ENCODE assay signal across 8 mouse cellular contexts in the genomic region with DNA sequence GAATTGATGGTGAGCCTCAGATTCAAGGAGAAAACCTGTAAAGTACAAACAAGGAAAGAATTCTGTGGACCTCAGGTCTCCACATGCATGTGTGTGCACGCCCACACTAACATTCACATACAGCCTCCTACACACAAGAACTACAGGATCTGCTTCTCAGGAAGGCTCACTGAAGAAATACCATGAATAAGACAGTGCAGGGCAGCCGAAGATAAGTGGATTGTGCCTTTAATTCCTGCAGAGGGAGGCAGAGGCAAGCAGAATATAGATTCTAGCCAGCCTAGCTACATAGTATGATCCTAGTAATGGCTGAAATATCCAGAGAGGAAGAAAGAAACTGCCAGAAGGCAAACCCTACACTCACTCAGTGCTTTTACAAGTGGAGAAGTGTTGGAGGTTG. TPM values are rescaled to one million over a fixed set of nuclear protein-coding genes. Genes with fewer than 3 reads are reported as not detected.
DNase-seq lines count a peak whose midpoint lies in the region; ATAC-seq and TF ChIP-seq lines count a peak whose summit lies in the region.

No protein-coding gene starts in this region.

- peak; percentile 45 for DNase-seq in CD4-positive, CD25-positive, alpha-beta regulatory T cell, adult 2 months (ENCODE audit: low read depth, low spot score)
- DNase-seq in lung, postnatal 25 days (ENCODE audit: low spot score) = no peak
- DNase-seq in thymus, adult 2 months = no peak
- no peak for DNase-seq in left cerebral cortex, postnatal 4 days

- intact Hi-C loops in left cerebral cortex, postnatal 4 days (cut with DNase I) = no loop called here

- no peak for TF ChIP-seq POLR2A in thymus, adult 2 months (IDR thresholded peaks at IDR 0.05; ENCODE audit: control insufficient read depth, extremely low read depth, insufficient read depth, low read length, poor library complexity)

- H3K4me1 ChIP-seq in lung, embryonic 15.5 days = peaks cover 20% of the 10 kb centered on the region
- peaks cover 12% of the 10 kb centered on the region for H3K4me1 ChIP-seq in intestine, embryonic 15.5 days (replicated peaks)
- H3K4me1 ChIP-seq in stomach, embryonic 14.5 days (ENCODE audit: control insufficient read depth, insufficient read depth, low read length) = peaks cover 14% of the 10 kb centered on the region; the same call in 1 of the 2 replicates
- peaks cover 3% of the 10 kb centered on the region for H3K4me1 ChIP-seq in thymus, adult 2 months (replicated peaks; ENCODE audit: control insufficient read depth, insufficient read depth, low read length)

- no peak for TF ChIP-seq CTCF in thymus, adult 2 months (IDR thresholded peaks at IDR 0.05; ENCODE audit: borderline replicate concordance, control insufficient read depth, extremely low read depth, insufficient read depth, low read length, poor library complexity)

- H3K4me3 ChIP-seq in lung, embryonic 15.5 days = no peak overlapping the region
- no peak overlapping the region for H3K4me3 ChIP-seq in intestine, embryonic 15.5 days (replicated peaks)
- no peak overlapping the region for H3K4me3 ChIP-seq in stomach, embryonic 14.5 days (ENCODE audit: low read depth, low read length)
- H3K4me3 ChIP-seq in thymus, adult 2 months (ENCODE audit: control insufficient read depth, insufficient read depth, low read length) = no peak overlapping the region

- no peaks in the 10 kb centered on the region for H3K36me3 ChIP-seq in lung, embryonic 15.5 days
- no peaks in the 10 kb centered on the region for H3K36me3 ChIP-seq in intestine, embryonic 15.5 days
- peaks cover 6% of the 10 kb centered on the region; the same call in 1 of the 2 replicates for H3K36me3 ChIP-seq in stomach, embryonic 14.5 days (ENCODE audit: control insufficient read depth, insufficient read depth, low read length)
- H3K36me3 ChIP-seq in thymus, adult 2 months (ENCODE audit: control insufficient read depth, insufficient read depth, low read length) = no peaks in the 10 kb centered on the region

- H3K27me3 ChIP-seq in lung, embryonic 15.5 days = peaks cover 9% of the 10 kb centered on the region; the same call in 1 of the 2 replicates
- no peaks in the 10 kb centered on the region for H3K27me3 ChIP-seq in intestine, embryonic 15.5 days (replicated peaks)
- no peaks in the 10 kb centered on the region for H3K27me3 ChIP-seq in stomach, embryonic 14.5 days (ENCODE audit: control insufficient read depth, insufficient read depth, low read length)
- H3K27me3 ChIP-seq in thymus, adult 2 months (ENCODE audit: control insufficient read depth, insufficient read depth, low read length) = no peaks in the 10 kb centered on the region

- H3K4me2 ChIP-seq in lung, embryonic 15.5 days = no peak overlapping the region
- H3K4me2 ChIP-seq in intestine, embryonic 15.5 days (replicated peaks) = no peak overlapping the region
- no peak overlapping the region for H3K4me2 ChIP-seq in stomach, embryonic 14.5 days (replicated peaks; ENCODE audit: low read depth, low read length)

- no peak for ATAC-seq in CD4-positive, CD25-positive, alpha-beta regulatory T cell, adult 4 months
- peak; percentile 41; the same call in 1 of the 2 replicates for ATAC-seq in lung, embryonic 15.5 days (ENCODE audit: borderline replicate concordance, extremely low read depth, low FRiP score, low TSS enrichment)
- peak; percentile 43; the same call in 1 of the 2 replicates for ATAC-seq in intestine, embryonic 15.5 days
- peak; percentile 46; the same call in 1 of the 2 replicates for ATAC-seq in stomach, embryonic 14.5 days (ENCODE audit: insufficient number of reproducible peaks, insufficient read depth, low FRiP score, low read depth)

- H3K9ac ChIP-seq in lung, embryonic 15.5 days = no peak overlapping the region
- no peak overlapping the region for H3K9ac ChIP-seq in intestine, embryonic 15.5 days
- H3K9ac ChIP-seq in stomach, embryonic 14.5 days (replicated peaks; ENCODE audit: low read depth, low read length) = no peak overlapping the region

- WGBS in lung, embryonic 15.5 days = 36% methylated on average over 2 of the region's 2 CpGs
- 44% methylated on average over 2 of the region's 2 CpGs for WGBS in intestine, embryonic 15.5 days
- 50% methylated on average over 2 of the region's 2 CpGs for WGBS in stomach, embryonic 14.5 days
- WGBS in thymus, adult 2 months = 68% methylated on average over 2 of the region's 2 CpGs

- no peaks in the 10 kb centered on the region for H3K9me3 ChIP-seq in lung, embryonic 15.5 days
- H3K9me3 ChIP-seq in intestine, embryonic 15.5 days = no peaks in the 10 kb centered on the region
- no peaks in the 10 kb centered on the region for H3K9me3 ChIP-seq in stomach, embryonic 14.5 days (ENCODE audit: control insufficient read depth, low read depth, low read length)

- no peak overlapping the region for H3K27ac ChIP-seq in lung, embryonic 15.5 days
- H3K27ac ChIP-seq in intestine, embryonic 15.5 days = no peak overlapping the region; the same call in 1 of the 2 replicates
- H3K27ac ChIP-seq in stomach, embryonic 14.5 days (ENCODE audit: low read length) = 0 out of 2 replicates have a peak overlapping the region, but pooled peaks have one; percentile 11
- H3K27ac ChIP-seq in thymus, adult 2 months (ENCODE audit: control insufficient read depth, insufficient read depth, low read length) = no peak overlapping the region

RNA-seq across cellular contexts. Expression of a gene that starts 0.5 kb away (rescaled TPM):
- polyA plus RNA-seq in CD4-positive, CD25-positive, alpha-beta regulatory T cell, adult 4 months (2017; shearing (Covaris generic)) = 100 to 1,000 TPM; 246 to 283 TPM
- polyA plus RNA-seq in lung, embryonic 15.5 days (2015; fragmentation: Nextera tagmentation; extraction: Ambion mirVana) = 345 and 355 TPM in 2 replicates
- polyA plus RNA-seq in intestine, embryonic 15.5 days (2015; fragmentation: Nextera tagmentation; extraction: Ambion mirVana) = 352 and 386 TPM in 2 replicates
- 325 and 353 TPM in 2 replicates for polyA plus RNA-seq in stomach, embryonic 14.5 days (2014; fragmentation: Nextera tagmentation; extraction: Ambion mirVana)
- 70.5 and 75.0 TPM in 2 replicates for polyA plus RNA-seq in thymus, adult 2 months (2012; rRNA removed)
- 100 to 1,000 TPM; 161 to 164 TPM for total RNA-seq in left cerebral cortex, postnatal 4 days (2021)

RNA-seq across cellular contexts. Expression of a gene that starts 6.4 kb away (rescaled TPM):
- not detected for polyA plus RNA-seq in CD4-positive, CD25-positive, alpha-beta regulatory T cell, adult 4 months (2017; shearing (Covaris generic))
- 0.21 and 0.24 TPM in 2 replicates for polyA plus RNA-seq in lung, embryonic 15.5 days (2015; fragmentation: Nextera tagmentation; extraction: Ambion mirVana)
- 0.57 and 0.67 TPM in 2 replicates for polyA plus RNA-seq in intestine, embryonic 15.5 days (2015; fragmentation: Nextera tagmentation; extraction: Ambion mirVana)
- 0.65 and 0.69 TPM in 2 replicates for polyA plus RNA-seq in stomach, embryonic 14.5 days (2014; fragmentation: Nextera tagmentation; extraction: Ambion mirVana)
- 0.41 and 0.51 TPM in 2 replicates for polyA plus RNA-seq in thymus, adult 2 months (2012; rRNA removed)
- 1 to 10 TPM; 2.8 to 3.2 TPM for total RNA-seq in left cerebral cortex, postnatal 4 days (2021)

RNA-seq across cellular contexts. Expression of a gene that starts 31.4 kb away (rescaled TPM):
- polyA plus RNA-seq in CD4-positive, CD25-positive, alpha-beta regulatory T cell, adult 4 months (2017; shearing (Covaris generic)) = 1 to 10 TPM in 1 of 2 experiments, under 1 TPM in 1; 0.89 to 2.1 TPM
- polyA plus RNA-seq in lung, embryonic 15.5 days (2015; fragmentation: Nextera tagmentation; extraction: Ambion mirVana) = 4.3 TPM in 2 replicates
- polyA plus RNA-seq in intestine, embryonic 15.5 days (2015; fragmentation: Nextera tagmentation; extraction: Ambion mirVana) = 5.8 and 6.0 TPM in 2 replicates
- 4.8 and 5.2 TPM in 2 replicates for polyA plus RNA-seq in stomach, embryonic 14.5 days (2014; fragmentation: Nextera tagmentation; extraction: Ambion mirVana)
- polyA plus RNA-seq in thymus, adult 2 months (2012; rRNA removed) = 6.0 and 7.0 TPM in 2 replicates
- total RNA-seq in left cerebral cortex, postnatal 4 days (2021) = 10 to 100 TPM; 11.5 to 13.1 TPM

RNA-seq across cellular contexts. Expression of a gene that starts 54.9 kb away (rescaled TPM):
- polyA plus RNA-seq in CD4-positive, CD25-positive, alpha-beta regulatory T cell, adult 4 months (2017; shearing (Covaris generic)) = 1 to 10 TPM in 1 of 2 experiments, under 1 TPM in 1; 0.58 to 1.4 TPM
- 0.31 and 0.48 TPM in 2 replicates for polyA plus RNA-seq in lung, embryonic 15.5 days (2015; fragmentation: Nextera tagmentation; extraction: Ambion mirVana)
- polyA plus RNA-seq in intestine, embryonic 15.5 days (2015; fragmentation: Nextera tagmentation; extraction: Ambion mirVana) = 1.9 and 2.3 TPM in 2 replicates
- polyA plus RNA-seq in stomach, embryonic 14.5 days (2014; fragmentation: Nextera tagmentation; extraction: Ambion mirVana) = 1.0 and 1.1 TPM in 2 replicates
- polyA plus RNA-seq in thymus, adult 2 months (2012; rRNA removed) = 3.5 and 3.7 TPM in 2 replicates
- total RNA-seq in left cerebral cortex, postnatal 4 days (2021) = 1 to 10 TPM; 8.9 to 9.3 TPM

RNA-seq across cellular contexts. Expression of a gene that starts 57.6 kb away (rescaled TPM):
- 1 to 10 TPM; 6.9 to 8.4 TPM for polyA plus RNA-seq in CD4-positive, CD25-positive, alpha-beta regulatory T cell, adult 4 months (2017; shearing (Covaris generic))
- polyA plus RNA-seq in lung, embryonic 15.5 days (2015; fragmentation: Nextera tagmentation; extraction: Ambion mirVana) = 6.4 TPM in 2 replicates
- polyA plus RNA-seq in intestine, embryonic 15.5 days (2015; fragmentation: Nextera tagmentation; extraction: Ambion mirVana) = 33.5 and 35.1 TPM in 2 replicates
- polyA plus RNA-seq in stomach, embryonic 14.5 days (2014; fragmentation: Nextera tagmentation; extraction: Ambion mirVana) = 9.1 and 12.6 TPM in 2 replicates
- 19.3 and 21.4 TPM in 2 replicates for polyA plus RNA-seq in thymus, adult 2 months (2012; rRNA removed)
- total RNA-seq in left cerebral cortex, postnatal 4 days (2021) = 10 to 100 TPM; 71.3 to 74.5 TPM
